Mouse (Mus musculus) testis, adult 2 months (tissue): Measurements from ENCODE around the gene Mcemp1. TPM values are rescaled to one million over a fixed set of nuclear protein-coding genes. Genes with fewer than 3 reads are reported as not detected.

Source experiments
- H3K27ac ChIP-seq: fragments of 200-500 bp; 2 replicates; pipeline ENCODE4 v1.5.1; 2012; ENCODE audit warnings: low read depth, low read length; ENCODE audit not compliant: control insufficient read depth, insufficient read depth
- H3K27me3 ChIP-seq: fragments of 200-500 bp; 2 replicates; pipeline ENCODE4 v1.6.1; 2012; ENCODE audit warnings: mild to moderate bottlenecking, low read length, moderate library complexity; ENCODE audit not compliant: control insufficient read depth, insufficient read depth
- H3K36me3 ChIP-seq: fragments of 200-500 bp; 2 replicates; pipeline ENCODE4 v1.6.1; 2012; ENCODE audit warnings: mild to moderate bottlenecking, low read length; ENCODE audit not compliant: control insufficient read depth, insufficient read depth
- H3K4me1 ChIP-seq: fragments of 200-500 bp; 2 replicates; pipeline ENCODE4 v1.6.1; 2012; ENCODE audit warnings: low read length; ENCODE audit not compliant: control insufficient read depth, insufficient read depth
- H3K4me3 ChIP-seq: fragments of 200-500 bp; 2 replicates; pipeline ENCODE4 v1.5.1; 2012; ENCODE audit warnings: low read depth, mild to moderate bottlenecking, low read length, moderate library complexity, mixed read lengths; ENCODE audit not compliant: control insufficient read depth
- CTCF ChIP-seq: fragments of 200-500 bp; IDR thresholded peaks from 2 replicates; pipeline ENCODE4 v1.5.1; 2012; ENCODE audit warnings: low read depth, mild to moderate bottlenecking, inconsistent platforms, low read length, moderate library complexity; ENCODE audit not compliant: control insufficient read depth, insufficient read depth, insufficient replicate concordance
- POLR2A ChIP-seq: fragments of 200-500 bp; IDR thresholded peaks from 2 replicates; pipeline ENCODE4 v1.6.1; 2012; ENCODE audit warnings: low read depth, mild to moderate bottlenecking, inconsistent platforms, low read length, moderate library complexity; ENCODE audit not compliant: control insufficient read depth
- polyA plus RNA-seq: library from polyadenylated mRNA; depleted of rRNA; stranded (reverse); fragments of >200 nt; gene quantifications from 2 replicates; pipeline ENCODE4 v1.2.3, GENCODE M21; 2012

Mcemp1 gene
- polyA plus RNA-seq, 1 experiment, result 0.44 TPM

DNA sequence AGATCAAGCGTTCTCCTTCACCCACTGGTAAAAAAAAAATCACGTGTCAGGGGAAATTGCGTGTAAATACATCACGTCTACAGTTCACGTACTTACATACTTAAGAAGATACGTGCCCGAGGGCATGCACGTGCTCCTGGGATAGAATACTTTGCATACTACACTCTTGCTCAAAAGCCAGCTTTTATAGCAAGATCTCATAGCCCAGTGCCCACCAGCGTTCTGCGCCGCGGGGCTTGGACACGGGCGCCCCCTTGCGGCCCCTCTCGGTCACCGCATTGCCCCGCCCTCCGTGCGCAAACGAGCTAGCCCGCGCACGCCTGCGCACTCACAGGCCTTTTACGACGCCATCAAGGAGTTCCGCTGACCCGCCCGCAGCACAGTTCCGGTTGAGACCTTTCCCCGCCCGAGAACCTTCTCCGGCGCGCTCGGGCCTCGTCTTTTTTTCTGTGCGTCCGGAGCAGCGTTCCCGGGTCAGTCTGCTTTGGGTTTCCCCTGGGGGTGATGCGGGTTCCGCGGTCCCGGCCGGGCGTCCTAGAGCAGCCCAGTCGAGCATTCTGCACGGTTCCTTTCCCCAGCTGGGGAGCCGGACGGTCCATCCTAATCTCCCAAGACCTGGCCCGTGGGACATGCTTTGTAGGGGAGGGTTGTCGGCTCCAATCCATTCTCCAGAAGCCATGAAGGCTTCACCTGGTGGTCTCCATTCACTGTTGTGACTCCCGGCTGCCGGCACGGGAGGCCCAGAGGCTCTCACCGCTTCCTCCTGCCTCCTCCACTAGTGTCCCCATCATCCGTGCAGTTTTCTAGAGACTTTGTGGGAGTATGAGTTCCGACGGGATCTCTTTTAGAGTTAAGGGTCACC, 10.8 kb downstream of the Mcemp1 start, which contains the start of gene Trappc5:
Trappc5 (plus strand) TSS at position 169 of the 862 bp plus-strand sequence.
- TF ChIP-seq CTCF (peak; percentile 95), POLR2A (peak; percentile 71)
- Histone ChIP-seq H3K36me3 (no peaks in the 10 kb centered on the region; the same call in 1 of the 2 replicates), H3K4me3 (peak within 1 kb of the TSS; percentile 99), H3K27me3 (no peaks in the 10 kb centered on the region), H3K27ac (peak within 1 kb of the TSS; percentile 92), H3K4me1 (peaks cover 14% of the 10 kb centered on the region)

DNA sequence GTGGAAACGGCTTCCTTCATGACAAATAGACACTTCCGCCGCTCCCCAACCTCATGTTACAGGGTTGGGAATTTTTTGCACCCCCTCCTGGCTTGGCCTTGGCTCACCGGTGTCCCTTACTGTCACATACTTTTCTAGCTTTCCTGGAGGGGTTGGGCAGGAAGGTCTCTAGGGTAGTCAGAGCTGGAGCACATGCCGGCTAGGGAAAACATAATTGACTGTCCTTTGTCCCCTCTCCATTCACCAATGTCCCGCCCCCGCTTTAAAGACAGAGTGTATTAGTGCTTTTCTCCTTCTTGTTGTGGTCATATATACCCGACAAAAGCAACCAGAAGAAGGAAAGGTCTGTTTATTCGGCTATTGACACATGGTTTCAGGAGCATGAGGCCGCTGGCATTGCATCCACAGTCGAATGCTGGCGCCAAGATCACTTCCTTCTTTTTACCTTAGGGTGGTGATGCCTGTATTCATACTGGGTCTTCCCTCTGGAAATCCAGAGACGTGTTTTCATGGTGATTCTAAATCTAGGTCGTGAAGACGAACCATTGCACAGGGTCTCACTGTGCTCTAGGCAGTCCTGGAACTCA, 11.5 kb downstream of the Mcemp1 start:
- H3K27ac ChIP-seq, result peak overlapping the region; percentile 92
- H3K4me3 ChIP-seq, result peak overlapping the region; percentile 99
- no peaks in the 10 kb centered on the region for H3K27me3 ChIP-seq
- TF ChIP-seq POLR2A, result no peak
- no peak for TF ChIP-seq CTCF
- no peaks in the 10 kb centered on the region; the same call in 1 of the 2 replicates for H3K36me3 ChIP-seq
- peaks cover 14% of the 10 kb centered on the region for H3K4me1 ChIP-seq

DNA sequence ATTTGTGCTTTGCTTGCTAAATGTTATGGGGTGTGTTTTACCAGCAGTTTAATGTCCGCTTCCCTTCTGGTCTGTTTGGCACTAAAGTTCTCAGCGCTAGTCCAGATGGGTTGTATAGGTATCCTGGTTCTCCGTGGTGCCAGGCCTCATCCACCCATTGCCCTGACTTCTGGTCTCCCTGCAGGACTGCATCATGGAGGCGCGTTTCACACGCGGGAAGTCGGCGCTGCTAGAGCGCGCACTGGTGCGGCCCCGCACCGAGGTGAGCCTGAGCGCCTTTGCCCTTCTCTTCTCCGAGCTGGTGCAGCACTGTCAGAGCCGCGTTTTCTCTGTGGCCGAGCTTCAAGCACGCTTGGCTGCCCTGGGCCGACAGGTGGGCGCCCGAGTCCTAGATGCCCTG, 13.3 kb downstream of the Mcemp1 start:
- TF ChIP-seq POLR2A (no peak), CTCF (no peak)
- Histone ChIP-seq H3K27ac (no peak overlapping the region), H3K27me3 (no peaks in the 10 kb centered on the region), H3K36me3 (no peaks in the 10 kb centered on the region; the same call in 1 of the 2 replicates), H3K4me1 (peaks cover 14% of the 10 kb centered on the region), H3K4me3 (no peak overlapping the region)

DNA sequence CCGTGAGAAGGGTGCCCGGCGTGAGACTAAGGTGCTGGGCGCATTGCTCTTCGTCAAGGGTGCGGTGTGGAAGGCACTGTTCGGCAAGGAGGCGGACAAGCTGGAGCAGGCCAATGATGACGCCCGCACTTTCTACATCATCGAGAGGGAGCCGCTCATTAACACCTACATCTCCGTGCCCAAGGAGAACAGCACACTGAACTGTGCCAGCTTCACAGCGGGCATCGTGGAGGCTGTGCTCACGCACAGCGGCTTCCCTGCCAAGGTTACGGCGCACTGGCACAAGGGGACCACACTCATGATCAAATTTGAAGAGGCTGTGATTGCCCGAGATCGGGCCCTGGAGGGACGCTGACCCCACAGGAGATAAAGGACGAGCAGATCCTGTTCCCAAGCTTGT, 13.7 kb downstream of the Mcemp1 start:
- Histone ChIP-seq H3K27me3 (no peaks in the 10 kb centered on the region), H3K4me1 (peaks cover 14% of the 10 kb centered on the region), H3K36me3 (no peaks in the 10 kb centered on the region; the same call in 1 of the 2 replicates), H3K4me3 (no peak overlapping the region), H3K27ac (no peak overlapping the region)
- TF ChIP-seq CTCF (no peak), POLR2A (no peak)

DNA sequence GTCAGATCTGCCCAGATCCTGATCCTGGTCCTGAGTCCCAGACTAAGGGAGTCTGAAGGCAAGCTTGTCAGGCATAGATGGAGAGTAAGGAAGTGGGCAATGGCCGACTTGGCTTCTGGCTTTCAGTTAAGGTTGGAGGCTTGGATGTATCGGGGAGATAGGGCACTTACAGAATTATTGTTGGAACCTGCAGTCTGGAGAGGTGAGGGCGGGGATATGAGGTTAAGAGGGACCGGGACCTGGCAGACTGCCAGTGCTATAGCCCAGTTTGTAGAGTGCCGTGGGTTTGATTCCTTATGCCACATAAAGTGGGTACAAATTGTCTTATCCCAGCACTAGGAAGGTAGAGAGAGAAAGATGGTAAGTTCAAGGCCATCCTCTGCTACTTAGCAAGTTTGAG, 14.1 kb downstream of the Mcemp1 start:
- Histone ChIP-seq H3K4me3 (no peak overlapping the region), H3K4me1 (peaks cover 14% of the 10 kb centered on the region), H3K36me3 (no peaks in the 10 kb centered on the region; the same call in 1 of the 2 replicates), H3K27me3 (no peaks in the 10 kb centered on the region), H3K27ac (no peak overlapping the region)
- TF ChIP-seq POLR2A (no peak), CTCF (no peak)

DNA sequence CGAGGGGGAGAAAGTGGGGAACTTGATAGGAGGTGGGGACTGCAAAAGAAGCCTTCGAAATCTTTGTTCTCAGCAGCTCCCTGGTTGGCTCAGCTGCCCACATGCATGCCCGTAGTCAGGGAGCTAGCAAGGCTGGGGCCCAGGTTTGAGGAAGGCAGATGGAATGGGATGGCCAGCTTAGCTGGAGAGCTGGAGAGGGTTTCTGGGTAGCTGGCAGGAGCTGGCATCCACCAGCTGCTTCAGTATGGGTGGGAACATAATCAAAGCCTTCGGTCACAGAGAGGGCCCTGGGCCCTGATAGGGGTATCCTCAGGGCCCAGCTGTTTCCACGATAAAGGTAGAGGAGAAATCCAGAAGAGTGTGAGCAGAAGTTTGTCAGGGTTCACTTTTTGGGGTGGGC, 16.9 kb downstream of the Mcemp1 start:
- no peak overlapping the region for H3K4me3 ChIP-seq
- H3K36me3 ChIP-seq, result no peaks in the 10 kb centered on the region; the same call in 1 of the 2 replicates
- H3K27me3 ChIP-seq, result no peaks in the 10 kb centered on the region
- H3K4me1 ChIP-seq, result peaks cover 4% of the 10 kb centered on the region; the same call in 1 of the 2 replicates
- no peak overlapping the region for H3K27ac ChIP-seq
- TF ChIP-seq POLR2A, result no peak
- no peak for TF ChIP-seq CTCF
